Mouse (Mus musculus) cortical plate, adult 2 months (tissue): ENCODE data around the gene Cd47. TPM values are rescaled to one million over a fixed set of nuclear protein-coding genes. Genes with fewer than 3 reads are reported as not detected.

Experiments
- H3K27ac ChIP-seq: fragments of 200-500 bp; 2 replicates; pipeline ENCODE4 v1.5.1; 2012; ENCODE audit warnings: low read length, control low read depth, inconsistent platforms; ENCODE audit not compliant: insufficient read depth
- H3K4me1 ChIP-seq: fragments of 200-500 bp; 2 replicates; pipeline ENCODE4 v1.6.1; 2011; ENCODE audit warnings: low read length; ENCODE audit not compliant: control insufficient read depth, insufficient read depth
- H3K4me3 ChIP-seq: fragments of 200-500 bp; 2 replicates; pipeline ENCODE4 v1.5.1; 2011; ENCODE audit warnings: mild to moderate bottlenecking, low read length, control low read depth; ENCODE audit not compliant: insufficient read depth
- CTCF ChIP-seq: fragments of 200-500 bp; IDR thresholded peaks from 2 replicates; pipeline ENCODE4 v1.5.1; 2011; ENCODE audit warnings: mild to moderate bottlenecking, control low read depth, low read length; ENCODE audit not compliant: insufficient read depth; ENCODE audit errors: extremely low read depth
- POLR2A ChIP-seq: fragments of 200-500 bp; IDR thresholded peaks from 2 replicates; pipeline ENCODE4 v1.6.1; 2011; ENCODE audit warnings: mild to moderate bottlenecking, low read length, control low read depth; ENCODE audit not compliant: insufficient read depth; ENCODE audit errors: extremely low read depth
- polyA plus RNA-seq: library from polyadenylated mRNA; depleted of rRNA; stranded (reverse); fragments of >200 nt; gene quantifications from 2 replicates; pipeline ENCODE4 v1.2.3, GENCODE M21; 2012

Gene Cd47
- polyA plus RNA-seq, 1 experiment, result 112 TPM

- Histone ChIP-seq H3K4me3 (no peak overlapping the region), H3K27ac (no peak overlapping the region), H3K4me1 (no peaks in the 10 kb centered on the region)
- TF ChIP-seq CTCF (no peak), POLR2A (no peak)
Observed at GRCm38 (mm10) chr16:49770320-49771189, 29.8 kb upstream of the Cd47 start.

GRCm38 (mm10) chr16:49771609-49772396, 28.5 kb upstream of the Cd47 start:
- no peak overlapping the region for H3K4me3 ChIP-seq
- H3K4me1 ChIP-seq, result no peaks in the 10 kb centered on the region
- H3K27ac ChIP-seq, result no peak overlapping the region
- TF ChIP-seq CTCF (no peak), POLR2A (no peak)

GRCm38 (mm10) chr16:49772576-49772975, 27.8 kb upstream of the Cd47 start:
- no peaks in the 10 kb centered on the region for H3K4me1 ChIP-seq
- TF ChIP-seq CTCF, result no peak
- TF ChIP-seq POLR2A, result no peak
- H3K27ac ChIP-seq, result no peak overlapping the region
- no peak overlapping the region for H3K4me3 ChIP-seq

- no peak overlapping the region for H3K27ac ChIP-seq
- TF ChIP-seq POLR2A (no peak), CTCF (no peak)
- no peaks in the 10 kb centered on the region for H3K4me1 ChIP-seq
- no peak overlapping the region for H3K4me3 ChIP-seq
Observed at GRCm38 (mm10) chr16:49773068-49773467, 27.3 kb upstream of the Cd47 start.

- no peak for TF ChIP-seq CTCF
- TF ChIP-seq POLR2A, result no peak
- Histone ChIP-seq H3K27ac (no peak overlapping the region), H3K4me1 (no peaks in the 10 kb centered on the region), H3K4me3 (no peak overlapping the region)
Observed at GRCm38 (mm10) chr16:49774059-49775001, 26.0 kb upstream of the Cd47 start.

GRCm38 (mm10) chr16:49775002-49775966, 25.0 kb upstream of the Cd47 start:
- no peak overlapping the region for H3K27ac ChIP-seq
- H3K4me1 ChIP-seq, result no peaks in the 10 kb centered on the region
- H3K4me3 ChIP-seq, result no peak overlapping the region
- TF ChIP-seq CTCF (no peak), POLR2A (no peak)

- TF ChIP-seq POLR2A, result no peak
- TF ChIP-seq CTCF, result no peak
- no peak overlapping the region for H3K27ac ChIP-seq
- H3K4me1 ChIP-seq, result no peaks in the 10 kb centered on the region
- no peak overlapping the region for H3K4me3 ChIP-seq
Observed at GRCm38 (mm10) chr16:49776981-49777380, 23.4 kb upstream of the Cd47 start.

GRCm38 (mm10) chr16:49781556-49782156, 18.7 kb upstream of the Cd47 start:
- TF ChIP-seq CTCF (no peak), POLR2A (no peak)
- H3K4me1 ChIP-seq, result no peaks in the 10 kb centered on the region
- H3K4me3 ChIP-seq, result no peak overlapping the region
- H3K27ac ChIP-seq, result no peak overlapping the region

GRCm38 (mm10) chr16:49783369-49783768, 17.0 kb upstream of the Cd47 start:
- Histone ChIP-seq H3K4me1 (no peaks in the 10 kb centered on the region), H3K27ac (no peak overlapping the region), H3K4me3 (no peak overlapping the region)
- TF ChIP-seq CTCF, result no peak
- no peak for TF ChIP-seq POLR2A
